Mouse (Mus musculus) hindlimb bud, embryonic 11.5 days (tissue): Measurements from ENCODE around the gene Folr1.

Source experiments
- DNase-seq: peaks from one replicate; pipeline ENCODE4 v3.0.0-alpha.2; 2012; ENCODE audit warnings: low read depth, low spot score; ENCODE audit errors: extremely low spot score

Folr1 gene

DNA sequence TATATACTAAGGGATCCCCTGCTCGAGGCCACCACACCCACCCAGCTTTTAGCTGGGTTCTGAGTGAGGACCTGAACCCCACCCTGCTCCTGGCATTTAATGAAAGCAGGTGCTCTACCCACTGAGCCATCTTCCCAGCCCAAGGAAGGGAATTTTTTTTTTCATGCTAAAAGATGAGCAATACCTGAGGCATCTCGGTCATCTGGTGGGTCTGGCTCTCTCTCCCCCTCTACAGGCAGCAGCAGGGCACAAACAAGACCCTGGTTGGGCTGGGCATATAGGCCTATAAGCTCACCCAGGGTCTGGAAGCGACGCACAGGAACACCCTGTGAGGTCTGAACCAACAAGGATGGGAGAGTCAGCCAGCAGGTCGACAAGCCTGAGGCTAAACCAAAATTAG, 37.2 kb downstream of the Folr1 start:
- DNase-seq = no peak

DNA sequence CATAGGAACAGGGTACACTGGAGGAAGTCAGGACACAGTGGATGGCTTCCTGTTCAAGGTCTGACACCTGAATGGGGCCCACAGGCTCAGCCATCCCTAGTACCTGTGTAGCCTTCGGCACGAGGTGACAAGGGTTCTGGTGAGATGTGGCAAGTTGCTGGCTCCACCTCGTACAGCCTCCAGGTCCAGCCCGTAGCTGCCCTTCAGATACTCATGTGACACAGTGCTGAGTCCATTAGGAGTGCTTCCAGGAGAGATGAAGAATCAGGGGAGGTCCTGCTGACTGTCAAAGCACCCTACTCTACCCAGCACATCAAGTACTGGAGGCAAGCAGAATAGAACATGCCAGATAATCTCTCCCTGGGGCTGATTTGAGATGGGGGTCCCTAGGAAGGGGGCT, 38.2 kb downstream of the Folr1 start:
- no peak for DNase-seq

DNA sequence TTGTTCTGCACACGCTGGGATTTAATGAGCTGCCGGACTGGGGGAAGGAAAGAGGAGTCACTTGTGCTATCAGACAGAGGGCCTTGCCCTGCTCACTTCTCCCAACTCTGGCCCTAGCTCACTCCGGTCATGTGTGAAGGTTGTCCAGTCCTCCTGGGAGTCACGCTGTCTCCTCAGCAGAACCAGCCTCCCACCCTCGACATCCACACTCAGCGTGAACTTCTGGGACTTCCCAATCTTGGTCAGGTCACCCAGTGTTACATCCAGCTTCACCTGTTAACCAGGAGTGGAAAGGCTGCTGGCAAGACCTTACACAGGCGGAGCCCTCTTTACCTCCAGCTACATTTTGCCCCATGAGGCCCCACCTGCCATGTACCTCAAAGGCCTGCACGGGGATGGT, 39.2 kb downstream of the Folr1 start:
- no peak for DNase-seq

DNA sequence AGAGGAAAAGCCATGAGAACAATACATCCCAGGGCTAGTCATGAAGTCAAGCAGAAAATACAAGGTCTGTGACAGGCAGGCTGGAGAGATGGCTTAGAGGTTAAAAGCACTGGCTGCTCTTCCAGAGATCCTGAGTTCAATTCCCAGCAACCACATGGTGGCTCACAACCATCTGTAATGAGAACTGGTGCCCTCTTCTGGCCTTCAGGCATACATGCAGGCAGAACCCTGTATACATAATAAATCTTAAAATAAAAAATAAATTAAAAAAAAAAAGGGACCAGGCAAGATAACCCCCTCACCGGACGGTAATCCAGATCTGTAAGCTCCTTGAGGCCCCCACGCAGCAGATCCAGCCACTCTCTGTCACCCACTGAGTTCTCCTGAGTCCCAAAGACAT, 40.2 kb downstream of the Folr1 start:
- DNase-seq = no peak

DNA sequence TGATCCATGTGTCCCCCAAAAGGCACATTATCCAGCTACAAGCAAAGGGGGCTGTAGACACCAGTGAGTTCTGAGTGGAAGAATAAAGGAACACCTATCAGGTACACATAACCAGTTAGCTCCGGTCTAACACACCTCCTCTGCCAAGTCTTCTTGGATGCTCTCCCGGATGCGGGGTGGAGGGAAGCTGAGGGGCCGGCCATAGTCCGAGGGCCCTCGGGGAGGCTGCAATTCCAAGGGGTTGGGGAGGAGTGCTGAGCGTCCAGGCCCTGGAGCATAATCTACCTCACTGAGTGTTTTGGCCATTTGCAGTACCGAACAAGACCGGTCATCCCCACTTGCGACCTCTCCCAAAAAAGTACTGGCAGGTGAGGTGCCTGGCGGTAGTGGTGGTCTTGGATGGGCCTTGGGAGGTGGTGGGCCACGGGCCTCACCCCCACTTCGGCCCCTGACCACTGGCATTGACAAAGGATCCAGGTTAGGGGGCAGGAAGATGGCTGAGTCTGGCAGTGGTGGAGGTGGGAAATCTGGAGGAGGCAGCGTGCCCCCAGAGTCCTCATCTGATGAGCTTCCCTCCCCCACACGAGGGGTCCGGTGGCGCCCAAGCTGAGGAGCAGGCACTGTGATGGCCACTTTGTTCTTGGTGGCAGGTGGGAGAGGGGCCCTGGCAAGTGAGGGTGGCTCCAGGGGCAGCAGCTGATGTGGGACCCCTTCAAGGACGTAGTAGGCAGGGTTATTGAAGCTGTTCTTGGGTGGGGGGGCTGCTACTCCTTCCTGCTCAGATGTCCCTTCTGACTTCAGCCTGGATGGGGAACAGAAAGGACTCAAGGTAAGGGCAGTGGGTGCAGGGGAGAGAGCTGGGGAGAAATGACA, 46.6 kb downstream of the Folr1 start:
- no peak for DNase-seq

DNA sequence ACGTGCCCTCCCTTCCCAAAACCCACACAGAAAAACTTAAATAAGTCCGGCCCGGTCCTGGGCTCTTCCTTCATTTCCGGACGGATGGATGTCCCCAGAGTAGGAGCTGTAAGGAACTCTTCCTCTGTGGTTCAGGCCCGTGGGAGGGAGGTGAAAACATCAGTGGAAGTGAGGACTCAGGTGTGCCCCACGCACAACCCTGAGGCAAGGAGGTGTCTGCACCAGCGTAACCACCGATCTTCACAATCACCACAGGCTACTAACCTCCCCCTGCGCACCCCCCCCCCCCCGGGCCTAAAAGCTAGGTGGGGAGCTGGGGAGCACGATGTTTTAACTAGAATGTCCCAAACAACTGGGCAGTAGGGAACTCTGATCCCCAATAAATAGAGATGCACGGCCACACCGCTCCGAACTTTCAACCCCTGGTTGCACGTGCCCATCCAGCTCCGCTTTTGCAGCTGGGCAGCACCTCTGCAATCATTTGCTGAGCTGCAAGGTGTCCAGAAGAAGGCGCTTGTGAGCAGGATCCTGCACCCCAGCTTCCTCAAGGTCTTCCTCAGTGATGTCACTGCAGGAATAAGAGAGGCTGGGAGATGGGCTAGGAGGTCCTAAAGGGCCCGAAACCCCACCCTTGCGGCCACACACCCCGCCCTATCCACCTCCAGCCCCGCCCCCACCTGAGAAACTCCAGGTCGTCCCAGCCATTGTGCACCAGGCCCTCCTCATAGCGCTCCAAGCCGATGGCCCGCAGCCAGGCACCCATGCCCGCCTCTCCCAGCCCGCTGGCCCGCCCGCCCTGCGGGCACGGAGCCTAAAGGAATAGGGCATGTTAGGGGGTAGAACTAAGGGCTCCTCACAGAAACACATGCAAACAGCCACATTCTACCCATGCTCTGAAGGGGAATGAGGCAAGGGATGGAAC, 47.5 kb downstream of the Folr1 start:
- no peak for DNase-seq

DNA sequence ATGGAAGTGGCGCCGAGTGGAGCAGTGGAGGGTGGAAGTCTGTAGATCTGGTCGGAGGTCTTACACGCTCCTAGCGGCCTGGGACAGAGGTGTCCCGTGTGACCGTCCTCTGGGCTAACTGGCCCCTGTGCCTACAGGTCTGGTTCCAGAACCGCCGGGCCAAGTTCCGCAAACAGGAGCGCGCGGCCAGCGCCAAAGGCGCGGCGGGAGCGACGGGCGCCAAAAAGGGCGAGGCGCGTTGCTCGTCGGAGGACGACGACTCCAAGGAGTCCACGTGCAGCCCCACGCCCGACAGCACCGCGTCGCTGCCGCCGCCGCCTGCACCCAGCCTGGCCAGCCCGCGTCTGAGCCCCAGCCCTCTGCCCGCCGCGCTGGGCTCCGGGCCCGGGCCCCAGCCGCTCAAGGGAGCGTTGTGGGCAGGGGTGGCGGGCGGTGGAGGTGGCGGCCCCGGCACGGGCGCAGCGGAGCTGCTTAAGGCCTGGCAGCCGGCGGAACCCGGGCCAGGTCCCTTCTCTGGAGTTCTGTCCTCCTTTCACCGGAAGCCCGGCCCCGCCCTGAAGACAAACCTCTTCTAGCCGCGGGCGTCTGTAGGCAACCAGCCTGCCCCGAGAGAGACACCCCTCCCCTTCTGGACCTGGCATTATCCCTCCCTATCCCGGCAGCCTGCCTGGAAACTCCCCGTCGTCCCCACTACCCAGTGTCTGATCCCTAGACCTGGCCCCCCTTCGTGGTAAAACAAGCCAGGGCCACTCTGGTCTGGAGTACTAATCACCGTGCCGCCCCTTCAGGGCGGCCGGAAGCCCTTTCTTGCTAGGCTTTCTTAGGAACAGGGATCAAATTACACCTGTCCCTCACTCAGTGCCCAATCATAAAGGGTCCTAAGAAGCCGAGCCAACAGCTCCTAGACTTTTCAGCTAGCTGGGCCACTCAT, 48.8 kb downstream of the Folr1 start:
- peak; percentile 86 for DNase-seq

DNA sequence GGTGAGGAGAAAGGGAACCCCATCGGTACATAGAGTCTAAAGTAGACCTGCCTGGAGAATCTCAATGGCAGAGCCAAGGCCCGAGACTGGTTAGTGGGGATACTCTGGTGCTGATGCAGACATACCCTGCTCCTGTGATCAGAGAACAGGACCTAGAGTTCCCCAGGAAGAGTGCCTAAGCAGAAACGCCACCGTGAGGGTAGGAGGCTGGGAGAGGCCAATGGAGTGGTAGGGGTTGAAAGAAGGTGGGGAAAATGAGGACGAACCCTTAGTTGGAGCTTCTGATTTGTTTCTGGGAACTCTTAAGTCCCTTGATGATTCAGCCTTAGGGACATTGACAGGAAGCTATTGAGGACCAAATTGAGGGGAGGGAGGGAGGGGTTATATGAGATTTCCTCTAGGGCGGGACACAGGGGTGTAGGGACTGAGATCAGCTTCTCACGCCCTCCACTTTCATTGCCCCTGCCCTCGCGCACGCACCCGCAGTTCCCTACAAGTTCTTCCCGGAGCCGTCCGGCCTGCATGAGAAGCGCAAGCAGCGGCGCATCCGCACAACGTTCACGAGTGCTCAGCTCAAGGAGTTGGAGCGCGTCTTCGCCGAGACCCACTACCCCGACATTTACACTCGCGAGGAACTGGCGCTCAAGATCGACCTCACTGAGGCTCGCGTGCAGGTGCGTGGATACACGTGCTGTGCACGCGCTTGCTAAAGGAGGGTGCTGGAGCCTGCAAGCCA, 50.1 kb downstream of the Folr1 start:
- no peak for DNase-seq

DNA sequence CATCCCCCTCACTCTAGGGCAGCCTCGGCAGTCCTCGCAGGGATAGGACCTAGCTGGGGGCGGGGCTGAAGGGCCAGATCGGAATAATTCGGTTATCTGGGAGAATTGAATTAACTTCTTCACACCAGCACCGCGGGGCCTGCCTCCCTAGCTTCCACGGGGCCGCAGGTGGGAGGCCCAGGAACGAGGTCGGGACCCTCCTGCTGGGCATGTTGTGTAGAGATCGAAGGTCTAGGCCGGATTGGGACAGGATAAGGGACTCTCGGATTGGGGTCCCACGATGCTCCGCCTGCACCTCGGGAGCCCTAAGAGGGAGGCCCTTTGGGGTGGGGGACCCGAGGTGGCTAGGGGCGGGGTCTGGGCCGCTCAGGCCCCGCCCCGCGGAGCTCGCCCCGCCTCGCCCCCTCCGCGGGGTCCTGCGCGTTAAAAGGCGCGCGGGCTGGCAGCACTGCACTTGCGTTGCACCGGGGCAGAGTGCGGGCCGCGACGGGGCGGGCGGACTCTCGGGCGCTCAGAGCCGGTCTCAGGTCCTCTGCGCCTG, 52.7 kb downstream of the Folr1 start, which contains the start of gene Phox2a:
TSS of gene Phox2a (plus strand) at position 453 of the 541 bp plus-strand sequence.
- DNase-seq = no peak
